Mouse (Mus musculus) hindbrain, embryonic 16.5 days (tissue): ENCODE measurements around the gene Syt2. TPM values are rescaled to one million over a fixed set of nuclear protein-coding genes. Genes with fewer than 3 reads are reported as not detected.

Experiments used
- ATAC-seq: fragments of 200-750 bp; cut with Nextera tagmentation; 2 replicates; pipeline ENCODE4 v1.8.0; 2017; ENCODE audit warnings: moderate TSS enrichment, moderate library complexity
- H3K27ac ChIP-seq: fragments of 300-500 bp; sonication (generic); 2 replicates; pipeline ENCODE4 v1.5.1; 2014; ENCODE audit warnings: low read depth, mild to moderate bottlenecking, control low read depth, low read length, moderate library complexity
- H3K27me3 ChIP-seq: fragments of 300-500 bp; sonication (generic); replicated peaks from 2 replicates; pipeline ENCODE4 v1.6.1; 2014; ENCODE audit warnings: low read length; ENCODE audit not compliant: control insufficient read depth, insufficient read depth
- H3K36me3 ChIP-seq: fragments of 300-500 bp; sonication (generic); 2 replicates; pipeline ENCODE4 v1.6.1; 2014; ENCODE audit warnings: mild to moderate bottlenecking, low read length, moderate library complexity, mixed read lengths; ENCODE audit not compliant: control insufficient read depth, insufficient read depth
- H3K4me1 ChIP-seq: fragments of 300-500 bp; sonication (generic); 2 replicates; pipeline ENCODE4 v1.6.1; 2014; ENCODE audit warnings: low read depth, low read length; ENCODE audit not compliant: control insufficient read depth, insufficient read depth
- H3K4me2 ChIP-seq: fragments of 300-500 bp; sonication (generic); 2 replicates; pipeline ENCODE4 v1.6.1; 2014; ENCODE audit warnings: mild to moderate bottlenecking, low read length, control low read depth, moderate library complexity
- H3K4me3 ChIP-seq: fragments of 300-500 bp; sonication (generic); 2 replicates; pipeline ENCODE4 v1.5.1; 2014; ENCODE audit warnings: mild to moderate bottlenecking, low read length, control low read depth, moderate library complexity
- H3K9ac ChIP-seq: fragments of 300-500 bp; sonication (generic); 2 replicates; pipeline ENCODE4 v1.6.1; 2014; ENCODE audit warnings: low read depth, mild to moderate bottlenecking, control low read depth, low read length, moderate library complexity
- H3K9me3 ChIP-seq: fragments of 300-500 bp; sonication (generic); 2 replicates; pipeline ENCODE4 v1.6.1; 2014; ENCODE audit warnings: mild to moderate bottlenecking, low read length, moderate library complexity; ENCODE audit not compliant: control insufficient read depth
- WGBS: fragments of 180-500 bp; shearing (Covaris S2); extraction: QIAGEN DNeasy Blood & Tissue Kit; methylation state at CpG from one replicate; pipeline ENCODE4 v1.1.7; 2014; 5-methylcytosine and 5-hydroxymethylcytosine counted together
- polyA plus RNA-seq: library from polyadenylated mRNA; unstranded; fragments of >200 nt; fragmentation: Nextera tagmentation; extraction: Ambion mirVana; gene quantifications from 2 replicates; pipeline ENCODE4 v1.2.1, GENCODE M21; 2015

Gene Syt2
- polyA plus RNA-seq, 1 experiment from 2014 or later: 11.9 TPM

- Histone ChIP-seq H3K27ac (no peak overlapping the region), H3K27me3 (no peaks in the 10 kb centered on the region), H3K4me2 (no peak overlapping the region), H3K36me3 (no peaks in the 10 kb centered on the region), H3K4me1 (no peaks in the 10 kb centered on the region), H3K4me3 (no peak overlapping the region), H3K9ac (no peak overlapping the region), H3K9me3 (no peaks in the 10 kb centered on the region)
- 53% methylated on average over 7 of the region's 7 CpGs for WGBS
- ATAC-seq: no peak
Observed at GRCm38 (mm10) chr1:134788096-134788495, 141.6 kb downstream of the Syt2 start.

- Histone ChIP-seq H3K9me3 (no peaks in the 10 kb centered on the region), H3K36me3 (no peaks in the 10 kb centered on the region), H3K4me3 (no peak overlapping the region), H3K27me3 (no peaks in the 10 kb centered on the region), H3K4me2 (no peak overlapping the region), H3K27ac (no peak overlapping the region), H3K4me1 (no peaks in the 10 kb centered on the region; the same call in 1 of the 2 replicates), H3K9ac (no peak overlapping the region)
- 94% methylated on average over 2 of the region's 2 CpGs for WGBS
- ATAC-seq: no peak
Observed at GRCm38 (mm10) chr1:134790716-134791439, 144.4 kb downstream of the Syt2 start.

GRCm38 (mm10) chr1:134791456-134791855 lies 145.0 kb downstream of the Syt2 start:
- H3K36me3 ChIP-seq: no peaks in the 10 kb centered on the region
- no peak overlapping the region for H3K4me2 ChIP-seq
- H3K27me3 ChIP-seq: no peaks in the 10 kb centered on the region
- H3K4me1 ChIP-seq: no peaks in the 10 kb centered on the region; the same call in 1 of the 2 replicates
- H3K9me3 ChIP-seq: no peaks in the 10 kb centered on the region
- no peak overlapping the region for H3K4me3 ChIP-seq
- no peak overlapping the region for H3K27ac ChIP-seq
- H3K9ac ChIP-seq: no peak overlapping the region
- no peak for ATAC-seq

GRCm38 (mm10) chr1:134796076-134796475 lies 149.6 kb downstream of the Syt2 start:
- Histone ChIP-seq H3K4me3 (no peak overlapping the region), H3K4me1 (no peaks in the 10 kb centered on the region; the same call in 1 of the 2 replicates)
- 100% methylated on average over 1 of the region's 1 CpGs for WGBS

GRCm38 (mm10) chr1:134796536-134796935 lies 150.1 kb downstream of the Syt2 start:
- no peak for ATAC-seq
- no peak overlapping the region for H3K27ac ChIP-seq

More at GRCm38 (mm10) chr1:134796076-134796475, 149.6 kb downstream of the Syt2 start:
- no peak overlapping the region for H3K9ac ChIP-seq
- no peaks in the 10 kb centered on the region for H3K27me3 ChIP-seq
- no peaks in the 10 kb centered on the region for H3K9me3 ChIP-seq
- H3K36me3 ChIP-seq: no peaks in the 10 kb centered on the region
- no peak overlapping the region for H3K27ac ChIP-seq
- no peak overlapping the region for H3K4me2 ChIP-seq
- ATAC-seq: no peak

GRCm38 (mm10) chr1:134801758-134802157 lies 155.3 kb downstream of the Syt2 start:
- Histone ChIP-seq H3K9ac (no peak overlapping the region), H3K27ac (no peak overlapping the region), H3K4me1 (peaks cover 8% of the 10 kb centered on the region), H3K4me2 (no peak overlapping the region), H3K36me3 (no peaks in the 10 kb centered on the region), H3K9me3 (no peaks in the 10 kb centered on the region), H3K4me3 (no peak overlapping the region), H3K27me3 (no peaks in the 10 kb centered on the region)
- no peak for ATAC-seq
- WGBS: 84% methylated on average over 7 of the region's 7 CpGs

More at GRCm38 (mm10) chr1:134796536-134796935, 150.1 kb downstream of the Syt2 start:
- 76% methylated on average over 3 of the region's 3 CpGs for WGBS
- no peak overlapping the region for H3K4me2 ChIP-seq
- H3K9me3 ChIP-seq: no peaks in the 10 kb centered on the region
- H3K4me1 ChIP-seq: no peaks in the 10 kb centered on the region; the same call in 1 of the 2 replicates
- H3K4me3 ChIP-seq: no peak overlapping the region
- no peaks in the 10 kb centered on the region for H3K36me3 ChIP-seq
- H3K9ac ChIP-seq: no peak overlapping the region
- H3K27me3 ChIP-seq: no peaks in the 10 kb centered on the region

GRCm38 (mm10) chr1:134803286-134804117 lies 157.0 kb downstream of the Syt2 start:
- no peaks in the 10 kb centered on the region for H3K9me3 ChIP-seq
- ATAC-seq: no peak
- H3K36me3 ChIP-seq: no peaks in the 10 kb centered on the region
- no peak overlapping the region for H3K4me3 ChIP-seq
- H3K9ac ChIP-seq: no peak overlapping the region
- peaks cover 8% of the 10 kb centered on the region for H3K4me1 ChIP-seq
- no peak overlapping the region for H3K27ac ChIP-seq
- WGBS: 60% methylated on average over 16 of the region's 16 CpGs
- H3K4me2 ChIP-seq: no peak overlapping the region
- H3K27me3 ChIP-seq: no peaks in the 10 kb centered on the region

GRCm38 (mm10) chr1:134804373-134804772 lies 157.9 kb downstream of the Syt2 start:
- H3K36me3 ChIP-seq: no peaks in the 10 kb centered on the region
- ATAC-seq: no peak
- no peaks in the 10 kb centered on the region for H3K27me3 ChIP-seq
- H3K27ac ChIP-seq: no peak overlapping the region
- H3K9ac ChIP-seq: no peak overlapping the region
- H3K4me2 ChIP-seq: no peak overlapping the region
- H3K4me3 ChIP-seq: no peak overlapping the region
- WGBS: 53% methylated on average over 5 of the region's 5 CpGs
- peaks cover 8% of the 10 kb centered on the region for H3K4me1 ChIP-seq
- H3K9me3 ChIP-seq: no peaks in the 10 kb centered on the region

- Histone ChIP-seq H3K4me1 (peaks cover 8% of the 10 kb centered on the region), H3K4me3 (no peak overlapping the region), H3K27me3 (no peaks in the 10 kb centered on the region), H3K9me3 (no peaks in the 10 kb centered on the region), H3K4me2 (no peak overlapping the region), H3K9ac (no peak overlapping the region), H3K36me3 (no peaks in the 10 kb centered on the region), H3K27ac (no peak overlapping the region)
- ATAC-seq: peak; percentile 69
- 36% methylated on average over 9 of the region's 9 CpGs for WGBS
Observed at GRCm38 (mm10) chr1:134805471-134805870, 159.0 kb downstream of the Syt2 start.
